Mouse (Mus musculus) embryonic facial prominence, embryonic 13.5 days (tissue): ENCODE data around the gene Arhgef3. TPM values are rescaled to one million over a fixed set of nuclear protein-coding genes. Genes with fewer than 3 reads are reported as not detected.
A peak's percentile ranks its signal among the peaks of the same experiment; 100 is the strongest.

Source experiments
- ATAC-seq: fragments of 200-750 bp; cut with Nextera tagmentation; 2 replicates; pipeline ENCODE4 v1.8.0; 2017; ENCODE audit warnings: low read depth; ENCODE audit not compliant: insufficient number of reproducible peaks, insufficient read depth, low FRiP score, low TSS enrichment
- H3K27ac ChIP-seq: fragments of 300-500 bp; sonication (generic); 2 replicates; pipeline ENCODE4 v1.5.1; 2015; ENCODE audit warnings: moderate library complexity, mild to moderate bottlenecking, inconsistent platforms
- H3K27me3 ChIP-seq: fragments of 300-500 bp; sonication (generic); 2 replicates; pipeline ENCODE4 v1.6.1; 2015; ENCODE audit warnings: mild to moderate bottlenecking, inconsistent platforms
- H3K36me3 ChIP-seq: fragments of 300-500 bp; sonication (generic); 2 replicates; pipeline ENCODE4 v1.6.1; 2015; ENCODE audit warnings: mild to moderate bottlenecking, inconsistent platforms
- H3K4me1 ChIP-seq: fragments of 300-500 bp; sonication (generic); 2 replicates; pipeline ENCODE4 v1.6.1; 2015; ENCODE audit warnings: inconsistent platforms
- H3K4me2 ChIP-seq: fragments of 300-500 bp; sonication (generic); 2 replicates; pipeline ENCODE4 v1.6.1; 2015; ENCODE audit warnings: moderate library complexity, mild to moderate bottlenecking, inconsistent platforms
- H3K4me3 ChIP-seq: fragments of 300-500 bp; sonication (generic); 2 replicates; pipeline ENCODE4 v1.5.1; 2015; ENCODE audit warnings: mild to moderate bottlenecking, inconsistent platforms
- H3K9ac ChIP-seq: fragments of 300-500 bp; sonication (generic); 2 replicates; pipeline ENCODE4 v1.6.1; 2015; ENCODE audit warnings: mild to moderate bottlenecking, inconsistent platforms
- H3K9me3 ChIP-seq: fragments of 300-500 bp; sonication (generic); 2 replicates; pipeline ENCODE4 v1.6.1; 2016; ENCODE audit warnings: inconsistent platforms
- WGBS: fragments of 180-500 bp; shearing (Covaris S2); methylation state at CpG from one replicate; pipeline ENCODE4 v1.1.7; 2015; ENCODE audit warnings: mixed read lengths; 5-methylcytosine and 5-hydroxymethylcytosine counted together
- polyA plus RNA-seq: library from polyadenylated mRNA; unstranded; fragments of >200 nt; fragmentation: Nextera tagmentation; extraction: Ambion mirVana; gene quantifications from 2 replicates; pipeline ENCODE4 v1.2.1, GENCODE M21; 2015

Gene Arhgef3
- polyA plus RNA-seq, 1 experiment from 2014 or later = 12.8 TPM

DNA sequence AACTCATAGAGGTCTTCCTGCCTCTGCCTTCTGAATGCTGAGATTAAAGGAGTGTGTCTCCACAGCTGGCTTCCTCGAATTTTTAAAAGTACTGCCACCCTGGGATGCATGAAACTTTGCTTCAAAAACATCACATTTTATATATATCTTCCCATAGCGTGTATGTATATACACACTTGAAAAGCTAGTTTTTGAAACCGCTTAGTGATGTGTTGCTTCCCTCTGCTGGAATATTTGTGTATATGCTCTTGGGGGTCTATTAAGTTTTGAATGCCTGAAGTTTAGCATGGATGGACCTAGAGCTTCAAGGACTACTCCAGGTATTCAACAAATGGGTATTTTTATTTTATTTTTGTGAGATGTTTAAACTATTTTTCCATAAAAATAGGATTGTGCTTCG, 299.3 kb downstream of the Arhgef3 start:
- 45% methylated on average over 4 of the region's 4 CpGs for WGBS

DNA sequence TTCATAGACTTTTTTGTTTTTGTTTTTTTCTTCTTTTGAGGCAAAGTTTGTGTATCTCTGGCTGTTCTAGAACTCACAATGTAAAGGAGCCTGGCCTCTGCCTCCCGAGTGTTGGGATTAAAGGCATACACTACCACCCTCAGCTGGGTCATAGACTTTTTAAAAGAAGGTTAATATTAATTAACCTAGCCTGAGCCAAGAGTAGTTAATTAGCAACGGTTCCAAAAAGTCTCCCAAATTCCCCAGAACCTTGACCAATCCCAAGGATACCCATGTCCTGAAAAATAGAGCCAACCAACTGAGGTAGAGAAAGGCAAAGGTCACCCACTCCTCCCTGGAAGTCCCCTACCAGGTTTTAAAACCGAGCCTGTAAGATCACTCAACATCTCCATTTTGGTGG, 306.1 kb downstream of the Arhgef3 start:
- Histone ChIP-seq H3K27ac (no peak overlapping the region), H3K4me3 (no peak overlapping the region), H3K4me2 (no peak overlapping the region), H3K9me3 (no peaks in the 10 kb centered on the region), H3K27me3 (no peaks in the 10 kb centered on the region), H3K36me3 (no peaks in the 10 kb centered on the region), H3K4me1 (peaks cover 4% of the 10 kb centered on the region; the same call in 1 of the 2 replicates), H3K9ac (no peak overlapping the region)
- WGBS = 69% methylated on average over 3 of the region's 3 CpGs
- no peak for ATAC-seq

More for the DNA sequence above, 299.3 kb downstream of the Arhgef3 start:
- no peak overlapping the region for H3K27ac ChIP-seq
- H3K36me3 ChIP-seq = no peaks in the 10 kb centered on the region
- no peaks in the 10 kb centered on the region for H3K4me1 ChIP-seq
- 0 out of 2 replicates have a peak, but pooled peaks cover 4% of the 10 kb centered on the region for H3K9me3 ChIP-seq
- no peak overlapping the region for H3K4me2 ChIP-seq
- H3K4me3 ChIP-seq = no peak overlapping the region
- no peaks in the 10 kb centered on the region for H3K27me3 ChIP-seq
- ATAC-seq = no peak
- H3K9ac ChIP-seq = no peak overlapping the region

DNA sequence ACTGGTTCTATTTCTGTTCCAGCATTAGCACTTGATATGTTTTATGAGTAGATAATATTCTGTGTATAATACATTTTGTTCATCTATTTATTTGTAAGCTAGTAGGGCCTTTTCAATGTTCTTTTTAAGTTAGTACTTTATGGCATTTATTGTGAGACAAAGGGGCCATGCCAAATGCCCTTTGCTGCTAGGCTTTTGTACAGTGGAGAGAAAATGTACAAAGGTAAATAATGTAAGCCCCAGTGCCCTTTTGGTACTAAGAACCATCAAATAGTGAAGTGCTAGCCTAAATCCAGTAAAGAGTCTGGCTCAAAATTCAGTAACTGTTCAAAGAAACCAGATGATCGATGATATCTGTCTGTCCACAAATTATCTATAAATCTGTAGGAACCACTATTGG, 307.6 kb downstream of the Arhgef3 start:
- H3K36me3 ChIP-seq = peaks cover 1% of the 10 kb centered on the region; the same call in 1 of the 2 replicates
- H3K9ac ChIP-seq = no peak overlapping the region
- H3K27ac ChIP-seq = no peak overlapping the region
- peaks cover 4% of the 10 kb centered on the region; the same call in 1 of the 2 replicates for H3K4me1 ChIP-seq
- no peak overlapping the region for H3K4me3 ChIP-seq
- WGBS = 87% methylated on average over 1 of the region's 1 CpGs
- no peak for ATAC-seq
- no peak overlapping the region for H3K4me2 ChIP-seq
- no peaks in the 10 kb centered on the region for H3K9me3 ChIP-seq
- no peaks in the 10 kb centered on the region for H3K27me3 ChIP-seq

DNA sequence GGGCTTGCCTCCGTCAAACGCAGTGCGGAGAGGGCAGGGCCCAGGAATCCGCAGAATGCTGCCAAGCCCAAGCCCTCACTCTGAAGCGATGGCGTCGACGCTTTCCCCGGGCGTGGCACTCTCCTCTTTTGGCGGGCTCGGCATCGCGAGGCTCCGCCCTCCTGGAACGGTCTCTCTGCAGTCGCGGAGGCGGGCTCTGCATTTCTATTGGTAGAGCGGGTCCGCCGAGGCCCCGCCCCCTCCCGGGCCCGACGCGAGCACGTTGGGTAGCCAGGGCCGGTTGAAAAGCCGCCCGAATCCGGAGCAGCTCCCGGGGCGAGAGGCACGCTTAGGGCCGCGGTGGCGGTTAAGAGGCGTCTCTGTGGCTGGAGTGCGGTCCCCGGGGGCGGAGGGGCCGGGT, 313.9 kb downstream of the Arhgef3 start, which contains the start of gene Fam208a:
Fam208a (plus strand) TSS at position 262 of the 400 bp plus-strand sequence.
- peak within 1 kb of the TSS; percentile 57 for H3K4me3 ChIP-seq
- H3K4me1 ChIP-seq = 0 out of 2 replicates have a peak, but pooled peaks cover 3% of the 10 kb centered on the region
- ATAC-seq = peak; percentile 89
- peaks cover 12% of the 10 kb centered on the region for H3K9me3 ChIP-seq
- H3K4me2 ChIP-seq = peak within 1 kb of the TSS; percentile 81
- no peaks in the 10 kb centered on the region for H3K27me3 ChIP-seq
- 1% methylated on average over 43 of the region's 43 CpGs for WGBS
- peaks cover 40% of the 10 kb centered on the region for H3K36me3 ChIP-seq
- H3K27ac ChIP-seq = peak within 1 kb of the TSS; percentile 98
- peak within 1 kb of the TSS; percentile 86 for H3K9ac ChIP-seq

DNA sequence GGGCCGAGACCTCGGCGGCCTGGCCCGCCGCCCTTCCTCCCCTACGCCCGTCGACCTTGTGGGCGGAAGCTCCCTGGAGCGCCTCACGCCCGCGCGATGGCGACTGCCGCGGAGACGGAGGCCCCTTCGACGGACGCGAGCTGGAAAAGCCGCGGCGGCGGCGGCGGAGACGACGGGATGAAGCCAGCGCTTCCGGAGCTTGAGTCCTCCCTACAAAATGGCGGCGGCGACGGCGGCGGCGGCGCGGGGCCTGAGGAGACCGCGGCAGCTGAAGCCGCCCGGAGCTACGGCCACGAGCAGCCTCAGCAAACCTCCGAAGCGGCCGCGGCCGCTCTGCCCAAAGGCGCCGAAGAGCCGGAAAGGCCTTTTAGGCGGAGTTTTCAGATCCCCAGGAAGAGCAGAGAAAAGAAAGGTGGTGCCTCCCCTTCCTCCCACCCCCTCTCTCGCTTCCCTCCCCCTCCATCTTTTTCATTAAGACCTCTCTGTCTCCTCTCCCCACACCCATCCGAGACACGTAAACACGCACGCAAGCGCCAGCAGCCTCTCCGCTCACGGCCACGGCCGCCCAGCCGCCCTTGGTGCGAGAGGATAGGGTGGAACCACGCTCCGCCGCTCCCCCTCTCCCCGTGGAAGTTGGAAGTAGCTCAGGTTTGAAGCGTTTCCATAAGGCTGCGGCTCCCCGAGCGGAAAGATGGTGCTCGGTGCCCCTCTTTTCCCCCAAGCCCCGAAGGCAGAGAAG, 314.4 kb downstream of the Arhgef3 start:
- WGBS = under 1% methylated on average over 77 of the region's 78 CpGs
- Histone ChIP-seq H3K36me3 (peaks cover 46% of the 10 kb centered on the region), H3K4me2 (peak overlapping the region; percentile 81), H3K4me3 (peak overlapping the region; percentile 57), H3K27ac (peak overlapping the region; percentile 98), H3K9ac (peak overlapping the region; percentile 86), H3K9me3 (peaks cover 12% of the 10 kb centered on the region), H3K27me3 (no peaks in the 10 kb centered on the region), H3K4me1 (0 out of 2 replicates have a peak, but pooled peaks cover 3% of the 10 kb centered on the region)
- ATAC-seq = peak; percentile 78

DNA sequence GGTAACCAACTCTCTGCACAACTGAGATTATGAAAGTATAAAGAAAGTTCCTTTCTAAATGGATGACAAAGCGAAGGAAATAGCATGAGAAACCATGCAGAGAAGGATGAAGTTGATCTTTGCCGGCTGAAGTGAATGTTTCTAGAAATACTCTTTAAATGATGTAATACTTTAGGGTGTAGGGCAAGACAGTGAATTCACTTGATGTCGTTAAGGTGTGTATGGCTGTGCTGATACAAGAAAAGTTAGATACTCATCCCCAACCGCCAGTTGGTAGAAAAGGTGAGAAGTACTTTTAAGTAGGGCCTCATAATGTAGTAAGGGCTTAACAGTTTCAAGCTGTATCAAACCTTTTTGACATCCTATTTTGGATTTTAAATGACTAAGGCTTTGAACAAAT, 315.6 kb downstream of the Arhgef3 start:
- Histone ChIP-seq H3K36me3 (peaks cover 50% of the 10 kb centered on the region), H3K9ac (no peak overlapping the region), H3K4me3 (no peak overlapping the region)

DNA sequence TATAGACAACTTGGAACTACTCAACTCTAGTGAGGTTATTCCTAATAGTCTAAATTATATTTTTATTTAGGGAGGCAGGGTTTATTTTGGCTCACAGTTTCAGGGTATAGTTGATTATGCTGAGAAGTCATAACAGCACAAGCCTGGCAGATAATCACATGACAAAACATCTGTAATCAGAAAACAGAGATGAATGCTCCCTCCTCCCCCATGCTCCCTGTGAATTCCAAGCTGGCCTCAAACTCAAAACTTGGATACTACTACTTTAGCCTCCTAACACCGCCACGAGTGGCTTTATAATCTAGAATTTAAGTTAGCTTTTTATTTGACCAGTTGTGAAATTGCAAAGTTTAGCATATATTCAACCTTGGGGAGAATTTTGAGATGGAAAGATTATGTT, 317.4 kb downstream of the Arhgef3 start:
- no peak overlapping the region for H3K27ac ChIP-seq
- H3K9ac ChIP-seq = no peak overlapping the region
- H3K4me3 ChIP-seq = no peak overlapping the region
- H3K27me3 ChIP-seq = no peaks in the 10 kb centered on the region
- WGBS = 93% methylated on average over 2 of the region's 2 CpGs
- H3K4me1 ChIP-seq = 0 out of 2 replicates have a peak, but pooled peaks cover 3% of the 10 kb centered on the region
- peaks cover 12% of the 10 kb centered on the region for H3K9me3 ChIP-seq
- no peak for ATAC-seq
- no peak overlapping the region for H3K4me2 ChIP-seq
- H3K36me3 ChIP-seq = peaks cover 54% of the 10 kb centered on the region

More for the DNA sequence above, 315.6 kb downstream of the Arhgef3 start:
- peak overlapping the region; percentile 81 for H3K4me2 ChIP-seq
- ATAC-seq = no peak
- WGBS = 95% methylated on average over 4 of the region's 4 CpGs
- 0 out of 2 replicates have a peak, but pooled peaks cover 3% of the 10 kb centered on the region for H3K4me1 ChIP-seq
- no peaks in the 10 kb centered on the region for H3K27me3 ChIP-seq
- no peak overlapping the region for H3K27ac ChIP-seq
- peaks cover 12% of the 10 kb centered on the region for H3K9me3 ChIP-seq

DNA sequence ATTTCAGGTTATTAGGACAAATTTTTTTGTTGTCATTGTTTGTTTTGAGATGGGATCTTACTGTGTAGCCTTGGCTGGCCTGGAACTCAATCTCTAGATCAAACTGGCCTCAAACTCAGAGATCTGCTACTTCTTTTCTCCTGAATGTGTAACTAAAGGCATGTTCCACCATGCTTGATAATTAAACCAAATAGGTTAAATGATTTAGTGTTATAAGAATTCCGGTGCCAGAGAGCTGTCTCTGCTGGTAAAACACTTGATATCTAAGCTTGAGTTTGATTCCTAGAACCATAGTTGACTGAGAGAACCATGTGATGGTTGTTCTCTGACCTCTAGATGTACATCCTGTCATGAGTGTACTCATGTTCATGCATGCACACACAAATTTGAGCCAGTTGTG, 321.4 kb downstream of the Arhgef3 start:
- WGBS = 91% methylated on average over 1 of the region's 1 CpGs
- no peak overlapping the region for H3K27ac ChIP-seq
- no peak for ATAC-seq
- no peak overlapping the region for H3K4me3 ChIP-seq
- H3K4me1 ChIP-seq = no peaks in the 10 kb centered on the region
- H3K4me2 ChIP-seq = no peak overlapping the region
- H3K9me3 ChIP-seq = no peaks in the 10 kb centered on the region
- peaks cover 38% of the 10 kb centered on the region for H3K36me3 ChIP-seq
- no peak overlapping the region for H3K9ac ChIP-seq
- no peaks in the 10 kb centered on the region for H3K27me3 ChIP-seq

DNA sequence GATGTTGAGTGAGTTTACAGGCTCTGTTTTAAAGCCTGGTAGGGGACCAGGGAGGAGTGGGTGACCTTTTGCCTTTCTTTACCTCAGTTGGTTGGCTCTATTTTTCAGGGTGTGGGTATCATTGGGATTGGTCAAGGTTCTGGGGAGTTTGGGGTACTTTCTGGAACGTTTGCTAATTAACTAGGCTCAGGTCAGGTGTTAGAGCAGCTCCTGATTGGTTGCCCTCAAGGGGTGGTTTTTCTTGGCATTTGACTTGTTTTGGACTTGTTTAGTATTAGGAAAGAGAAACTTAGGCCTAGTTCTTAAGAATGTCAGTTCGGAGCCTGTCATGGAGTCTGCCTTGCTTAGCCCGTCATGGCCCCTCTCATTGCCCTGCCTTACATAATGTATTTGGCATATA, 322.1 kb downstream of the Arhgef3 start:
- no peak for ATAC-seq
- 85% methylated on average over 3 of the region's 3 CpGs for WGBS
- no peaks in the 10 kb centered on the region for H3K4me1 ChIP-seq
- H3K9ac ChIP-seq = no peak overlapping the region
- no peak overlapping the region for H3K27ac ChIP-seq
- no peak overlapping the region for H3K4me2 ChIP-seq
- H3K4me3 ChIP-seq = no peak overlapping the region
- H3K9me3 ChIP-seq = no peaks in the 10 kb centered on the region
- no peaks in the 10 kb centered on the region for H3K27me3 ChIP-seq
- peaks cover 33% of the 10 kb centered on the region for H3K36me3 ChIP-seq

DNA sequence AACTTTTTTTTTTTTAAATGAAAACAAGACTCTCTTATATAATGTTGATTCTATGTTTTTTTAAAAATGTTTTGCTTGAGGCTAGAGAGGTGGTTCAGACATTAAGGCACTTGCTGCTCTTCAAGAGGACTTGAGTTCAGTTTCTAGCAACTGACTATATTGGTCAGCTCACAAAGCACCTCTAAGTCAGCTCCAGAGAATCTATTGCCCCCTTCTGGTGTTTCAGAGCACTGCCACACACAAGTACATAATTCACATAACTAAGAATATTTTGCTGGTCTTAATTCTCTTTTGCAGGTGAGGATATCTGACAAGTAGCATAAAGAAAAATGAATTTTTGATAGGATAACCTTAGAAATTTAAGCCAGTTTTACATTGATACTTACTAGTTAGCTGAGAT, 326.2 kb downstream of the Arhgef3 start:
- ATAC-seq = no peak
- Histone ChIP-seq H3K9ac (no peak overlapping the region), H3K4me1 (no peaks in the 10 kb centered on the region), H3K27me3 (no peaks in the 10 kb centered on the region), H3K4me2 (no peak overlapping the region), H3K36me3 (peaks cover 41% of the 10 kb centered on the region), H3K9me3 (no peaks in the 10 kb centered on the region), H3K27ac (no peak overlapping the region), H3K4me3 (no peak overlapping the region)

DNA sequence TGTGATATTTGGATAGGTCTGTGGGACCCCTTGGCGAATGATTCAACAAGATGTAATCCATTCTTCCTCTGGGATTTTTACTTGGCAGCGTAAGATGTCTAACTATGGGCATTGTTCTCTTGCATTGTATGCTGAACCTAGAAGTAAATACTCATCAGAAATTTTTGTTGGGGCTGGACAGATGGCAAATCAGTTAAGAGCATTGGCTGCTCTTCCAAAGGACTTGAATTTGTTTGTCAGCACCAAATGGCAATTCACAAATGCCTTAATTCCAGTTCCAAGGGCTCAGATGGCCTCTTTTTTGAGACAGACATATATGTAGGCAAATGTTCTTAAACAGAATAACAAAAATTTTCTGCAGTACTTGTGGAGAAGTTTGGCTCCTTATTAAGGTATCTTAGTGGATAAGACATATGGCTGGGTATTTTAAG, 330.2 kb downstream of the Arhgef3 start:
- 95% methylated on average over 2 of the region's 2 CpGs for whole genome bisulfite sequencing
- H3K36me3 ChIP-seq = peaks cover 51% of the 10 kb centered on the region
- ATAC-seq = no peak
- H3K4me1 ChIP-seq = no peaks in the 10 kb centered on the region
- H3K4me2 ChIP-seq = no peak overlapping the region
- H3K9ac ChIP-seq = no peak overlapping the region
- H3K4me3 ChIP-seq = no peak overlapping the region
- no peak overlapping the region for H3K27ac ChIP-seq
- no peaks in the 10 kb centered on the region for H3K27me3 ChIP-seq
- H3K9me3 ChIP-seq = no peaks in the 10 kb centered on the region

DNA sequence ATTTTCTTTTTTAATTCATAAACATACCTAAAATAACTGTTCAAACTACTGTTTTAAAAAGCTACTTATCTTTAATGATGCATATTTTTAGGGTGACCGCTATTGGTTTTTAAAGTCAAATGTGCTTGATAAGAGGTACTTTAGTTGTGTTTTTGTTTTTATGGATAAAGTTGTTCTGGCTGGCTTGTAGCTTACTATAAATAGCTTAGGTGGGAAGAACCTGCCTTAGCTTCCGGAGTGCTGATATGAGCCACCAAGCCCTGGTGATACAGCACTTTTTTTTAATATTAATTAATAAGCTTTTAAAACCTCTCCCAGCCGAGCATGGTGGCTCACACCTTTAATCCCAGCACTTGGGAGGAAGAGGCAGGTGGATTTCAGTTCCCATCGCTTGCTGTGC, 332.3 kb downstream of the Arhgef3 start:
- Histone ChIP-seq H3K27me3 (no peaks in the 10 kb centered on the region), H3K4me3 (no peak overlapping the region), H3K4me1 (no peaks in the 10 kb centered on the region), H3K27ac (no peak overlapping the region), H3K4me2 (no peak overlapping the region), H3K9ac (no peak overlapping the region), H3K9me3 (no peaks in the 10 kb centered on the region), H3K36me3 (peaks cover 57% of the 10 kb centered on the region)
- ATAC-seq = no peak
- WGBS = 88% methylated on average over 4 of the region's 4 CpGs
